Mouse (Mus musculus) thymus, adult 2 months (tissue): ENCODE data around the gene Tnn. TPM values are rescaled to one million over a fixed set of nuclear protein-coding genes. Genes with fewer than 3 reads are reported as not detected.

Source experiments
- DNase-seq: peaks from one replicate; pipeline ENCODE4 v3.0.0; 2021
- H3K27ac ChIP-seq: fragments of 200-500 bp; 2 replicates; pipeline ENCODE4 v1.5.1; 2012; ENCODE audit warnings: low read length, control low read depth; ENCODE audit not compliant: control insufficient read depth, insufficient read depth
- H3K27me3 ChIP-seq: fragments of 200-500 bp; 2 replicates; pipeline ENCODE4 v1.6.1; 2012; ENCODE audit warnings: mild to moderate bottlenecking, low read length, moderate library complexity, mixed read lengths; ENCODE audit not compliant: control insufficient read depth, insufficient read depth
- H3K36me3 ChIP-seq: fragments of 200-500 bp; 2 replicates; pipeline ENCODE4 v1.6.1; 2012; ENCODE audit warnings: mild to moderate bottlenecking, low read length, moderate library complexity; ENCODE audit not compliant: control insufficient read depth, insufficient read depth
- H3K4me1 ChIP-seq: fragments of 200-500 bp; replicated peaks from 2 replicates; pipeline ENCODE4 v1.6.1; 2012; ENCODE audit warnings: low read length; ENCODE audit not compliant: control insufficient read depth, insufficient read depth
- H3K4me3 ChIP-seq: fragments of 200-500 bp; 2 replicates; pipeline ENCODE4 v1.5.1; 2012; ENCODE audit warnings: mild to moderate bottlenecking, low read length, control low read depth, moderate library complexity; ENCODE audit not compliant: control insufficient read depth, insufficient read depth
- CTCF ChIP-seq: fragments of 200-500 bp; IDR thresholded peaks from 2 replicates; pipeline ENCODE4 v1.5.1; 2012; ENCODE audit warnings: mild to moderate bottlenecking, control low read depth, low read length, moderate library complexity, borderline replicate concordance; ENCODE audit not compliant: control insufficient read depth, poor library complexity, insufficient read depth; ENCODE audit errors: extremely low read depth
- POLR2A ChIP-seq: fragments of 200-500 bp; IDR thresholded peaks from 2 replicates; pipeline ENCODE4 v1.6.1; 2012; ENCODE audit warnings: mild to moderate bottlenecking, low read length, control low read depth, moderate library complexity; ENCODE audit not compliant: control insufficient read depth, poor library complexity, insufficient read depth; ENCODE audit errors: extremely low read depth
- WGBS: fragments of 180-500 bp; shearing (Covaris S2); methylation state at CpG from one replicate; pipeline ENCODE4 v1.1.7; 2018; 5-methylcytosine and 5-hydroxymethylcytosine counted together
- polyA plus RNA-seq: library from polyadenylated mRNA; depleted of rRNA; stranded (reverse); fragments of >200 nt; gene quantifications from 2 replicates; pipeline ENCODE4 v1.2.3, GENCODE M21; 2012; rRNA removed

Gene Tnn
- polyA plus RNA-seq, 1 experiment = 0.12 TPM

DNA sequence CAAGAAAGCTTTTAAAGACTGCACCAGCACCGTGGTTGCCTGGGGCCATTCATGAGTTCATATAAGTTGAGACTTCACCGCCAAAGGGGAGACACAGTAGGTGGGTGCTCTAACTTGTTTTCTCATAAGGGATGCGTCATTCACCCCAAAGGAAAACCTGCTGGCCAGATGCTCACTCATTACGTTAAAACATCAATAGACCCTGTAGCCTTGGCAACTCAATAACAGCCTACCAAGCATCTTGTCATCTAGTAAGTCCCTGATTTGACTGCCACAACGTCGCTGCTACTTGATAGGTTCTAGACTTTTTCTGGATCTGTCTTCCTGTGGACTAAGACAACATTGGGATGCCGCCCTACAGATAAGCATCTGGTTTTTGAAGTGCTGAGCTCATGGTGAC is 111.0 kb downstream of the Tnn start:
- Histone ChIP-seq H3K27me3 (no peaks in the 10 kb centered on the region), H3K27ac (no peak overlapping the region), H3K4me1 (peaks cover 24% of the 10 kb centered on the region), H3K4me3 (no peak overlapping the region), H3K36me3 (no peaks in the 10 kb centered on the region)
- TF ChIP-seq CTCF (no peak), POLR2A (no peak)
- DNase-seq = no peak
- 92% methylated on average over 7 of the region's 7 CpGs for WGBS

DNA sequence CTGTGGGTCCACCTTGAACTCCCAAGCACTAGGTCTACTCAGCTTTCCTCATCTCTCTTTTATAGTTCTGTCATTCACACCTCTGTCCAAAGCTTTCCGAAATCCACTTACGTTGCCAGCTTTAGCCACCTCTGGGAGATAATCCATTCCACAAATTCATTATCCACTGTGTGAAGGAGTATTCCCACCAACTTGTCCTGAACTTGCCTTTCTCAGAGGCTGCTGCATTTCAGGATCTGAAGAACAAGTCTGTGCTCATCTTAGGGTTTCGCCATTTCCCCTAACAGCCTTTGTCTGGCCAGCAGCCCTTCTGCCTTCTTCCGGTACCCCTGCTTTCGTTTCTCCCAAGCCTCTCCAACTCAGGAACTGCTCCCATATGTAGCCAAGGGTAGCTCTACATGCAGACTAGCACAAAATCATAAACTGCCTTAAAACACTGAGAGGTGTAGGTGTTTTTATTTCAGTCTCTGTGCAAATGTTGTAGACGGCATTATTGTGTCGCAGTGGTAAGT is 112.1 kb downstream of the Tnn start:
- no peak for DNase-seq
- WGBS = 92% methylated on average over 7 of the region's 7 CpGs
- Histone ChIP-seq H3K4me3 (no peak overlapping the region), H3K27me3 (no peaks in the 10 kb centered on the region), H3K4me1 (peaks cover 27% of the 10 kb centered on the region), H3K36me3 (no peaks in the 10 kb centered on the region), H3K27ac (no peak overlapping the region)
- TF ChIP-seq POLR2A (no peak), CTCF (no peak)

GRCm38 (mm10) chr1:160039951-160040645 is 113.3 kb downstream of the Tnn start:
- DNase-seq = no peak
- TF ChIP-seq CTCF (no peak), POLR2A (no peak)
- no peak overlapping the region for H3K27ac ChIP-seq
- H3K36me3 ChIP-seq = no peaks in the 10 kb centered on the region
- no peaks in the 10 kb centered on the region for H3K27me3 ChIP-seq
- H3K4me1 ChIP-seq = peaks cover 23% of the 10 kb centered on the region
- H3K4me3 ChIP-seq = no peak overlapping the region
- 70% methylated on average over 7 of the region's 7 CpGs for WGBS

GRCm38 (mm10) chr1:160036996-160037521 is 116.3 kb downstream of the Tnn start:
- 68% methylated on average over 5 of the region's 5 CpGs for WGBS

DNA sequence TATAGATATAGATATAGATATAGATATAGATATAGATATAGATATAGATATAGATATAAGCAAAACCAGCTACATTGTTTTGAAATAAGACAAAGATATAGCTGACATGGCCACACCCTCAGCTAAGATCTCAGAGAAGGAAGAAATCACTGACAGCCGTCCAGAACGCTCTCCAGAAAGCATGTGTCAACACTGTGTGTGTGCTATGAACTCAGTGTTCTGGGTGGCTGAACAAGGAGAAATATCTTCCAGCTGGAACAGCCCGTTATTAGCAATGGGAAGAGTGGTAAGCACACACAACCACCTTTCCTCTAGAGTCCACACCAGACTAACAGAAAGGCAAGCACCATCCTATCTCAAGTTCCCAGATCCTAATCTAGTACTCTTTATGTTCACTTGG is 117.8 kb downstream of the Tnn start:
- 93% methylated on average over 3 of the region's 3 CpGs for WGBS
- no peaks in the 10 kb centered on the region for H3K36me3 ChIP-seq
- H3K4me1 ChIP-seq = peaks cover 16% of the 10 kb centered on the region
- no peak overlapping the region for H3K27ac ChIP-seq
- H3K4me3 ChIP-seq = no peak overlapping the region
- H3K27me3 ChIP-seq = no peaks in the 10 kb centered on the region
- no peak for TF ChIP-seq POLR2A
- no peak for TF ChIP-seq CTCF
- no peak for DNase-seq

More at GRCm38 (mm10) chr1:160036996-160037521, 116.3 kb downstream of the Tnn start:
- Histone ChIP-seq H3K4me1 (peaks cover 16% of the 10 kb centered on the region), H3K27ac (no peak overlapping the region), H3K4me3 (no peak overlapping the region), H3K27me3 (no peaks in the 10 kb centered on the region), H3K36me3 (no peaks in the 10 kb centered on the region)
- no peak for DNase-seq
- TF ChIP-seq CTCF (no peak), POLR2A (no peak)

Other genes with a start within 250 kb of the Tnn start
- 25.8 and 26.5 TPM in 2 replicates for gene 4930523C07Rik, start 109.2 kb downstream of the Tnn start, polyA plus RNA-seq
- gene Mrps14, start 41.6 kb upstream of the Tnn start, polyA plus RNA-seq = 32.8 and 34.9 TPM in 2 replicates
- 13.5 and 15.0 TPM in 2 replicates for gene Cacybp, start 59.3 kb upstream of the Tnn start, polyA plus RNA-seq